Mouse (Mus musculus) spleen, adult 2 months (tissue): ENCODE results near the gene Baz1a. TPM values are rescaled to one million over a fixed set of nuclear protein-coding genes. Genes with fewer than 3 reads are reported as not detected.

Experiments
- DNase-seq, 2 experiments: peaks; one replicate each; pipeline versions ENCODE4 v3.0.0 to v3.0.0-alpha.2; 2012 to 2021; ENCODE audit warnings: low spot score in 2 of 2, low read depth in 1 of 2
- H3K27ac ChIP-seq: fragments of 200-500 bp; 2 replicates; pipeline ENCODE4 v1.5.1; 2012; ENCODE audit warnings: low read length, inconsistent platforms; ENCODE audit not compliant: insufficient read depth
- H3K27me3 ChIP-seq: fragments of 200-500 bp; 2 replicates; pipeline ENCODE4 v1.6.1; 2012; ENCODE audit warnings: mild to moderate bottlenecking, moderate library complexity, low read length, inconsistent platforms; ENCODE audit not compliant: control insufficient read depth, insufficient read depth
- H3K36me3 ChIP-seq: fragments of 200-500 bp; 2 replicates; pipeline ENCODE4 v1.6.1; 2012; ENCODE audit warnings: mild to moderate bottlenecking, low read length, inconsistent platforms; ENCODE audit not compliant: control insufficient read depth, insufficient read depth
- H3K4me1 ChIP-seq: fragments of 200-500 bp; 2 replicates; pipeline ENCODE4 v1.6.1; 2011; ENCODE audit warnings: inconsistent platforms; ENCODE audit not compliant: control insufficient read depth, insufficient read depth, insufficient read length
- H3K4me3 ChIP-seq: fragments of 200-500 bp; 2 replicates; pipeline ENCODE4 v1.5.1; 2011; ENCODE audit warnings: mild to moderate bottlenecking, inconsistent platforms; ENCODE audit not compliant: insufficient read depth, insufficient read length; ENCODE audit errors: extremely low read depth
- CTCF ChIP-seq: fragments of 200-500 bp; IDR thresholded peaks from 2 replicates; pipeline ENCODE4 v1.5.1; 2011; ENCODE audit warnings: mild to moderate bottlenecking, inconsistent platforms; ENCODE audit not compliant: insufficient read depth, insufficient read length, insufficient replicate concordance; ENCODE audit errors: extremely low read depth
- POLR2A ChIP-seq: fragments of 200-500 bp; IDR thresholded peaks from 2 replicates; pipeline ENCODE4 v1.6.1; 2011; ENCODE audit warnings: low read depth, low read length, inconsistent platforms
- WGBS: fragments of 180-500 bp; shearing (Covaris S2); methylation state at CpG from one replicate; pipeline ENCODE4 v1.1.7; 2018; 5-methylcytosine and 5-hydroxymethylcytosine counted together
- polyA plus RNA-seq: library from polyadenylated mRNA; depleted of rRNA; stranded (reverse); fragments of >200 nt; gene quantifications from 2 replicates; pipeline ENCODE4 v1.2.3, GENCODE M21; 2012

The Baz1a gene
- polyA plus RNA-seq, 1 experiment = 8.1 TPM

DNA sequence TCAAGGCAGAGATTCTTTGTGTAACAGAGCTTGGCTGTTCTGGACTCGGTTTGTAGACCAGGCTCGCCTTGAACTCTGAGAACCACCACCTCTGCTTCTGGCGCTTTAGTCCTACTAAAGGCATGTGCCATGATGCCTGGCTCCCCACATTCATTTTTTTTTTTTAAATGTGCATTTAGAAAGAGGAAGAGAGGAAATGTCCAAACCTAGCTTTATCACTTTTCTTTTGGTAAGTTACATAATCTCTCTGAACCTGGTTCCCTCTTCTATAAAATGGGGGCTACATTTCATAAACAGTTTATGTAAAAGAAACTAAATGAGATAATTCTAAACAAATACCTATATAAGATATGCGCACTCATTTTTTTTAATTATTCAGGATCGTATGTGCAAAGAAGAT lies 33.2 kb downstream of the Baz1a start:
- TF ChIP-seq POLR2A (no peak), CTCF (no peak)
- Histone ChIP-seq H3K36me3 (peaks cover 13% of the 10 kb centered on the region), H3K4me3 (no peak overlapping the region), H3K27ac (no peak overlapping the region), H3K27me3 (no peaks in the 10 kb centered on the region), H3K4me1 (peaks cover 2% of the 10 kb centered on the region; the same call in 1 of the 2 replicates)
- DNase-seq = no peak
- 84% methylated on average over 5 of the region's 5 CpGs for WGBS

DNA sequence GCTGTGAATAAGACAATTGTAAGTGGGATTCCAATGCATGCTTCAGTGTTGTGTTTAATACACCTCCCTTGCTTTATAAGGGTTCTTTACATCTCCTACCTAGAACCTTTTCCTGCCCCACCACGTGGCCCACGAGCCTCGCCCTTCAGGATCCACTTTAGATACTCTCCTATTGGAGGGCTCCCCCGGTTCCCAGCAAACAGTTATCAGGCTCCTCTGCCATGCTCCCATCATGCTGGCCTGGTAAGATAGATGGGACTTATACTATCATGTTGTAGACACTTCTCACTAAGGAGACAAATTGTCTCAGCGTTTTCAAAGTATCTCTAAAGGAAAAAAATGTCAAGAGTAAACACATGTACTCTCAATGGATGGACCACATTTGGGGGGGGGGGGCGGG lies 33.6 kb downstream of the Baz1a start:
- H3K4me1 ChIP-seq = peaks cover 2% of the 10 kb centered on the region; the same call in 1 of the 2 replicates
- H3K27me3 ChIP-seq = no peaks in the 10 kb centered on the region
- DNase-seq = no peak
- TF ChIP-seq CTCF (no peak), POLR2A (no peak)
- H3K4me3 ChIP-seq = no peak overlapping the region
- 78% methylated on average over 6 of the region's 6 CpGs for WGBS
- no peak overlapping the region for H3K27ac ChIP-seq
- H3K36me3 ChIP-seq = peaks cover 16% of the 10 kb centered on the region

DNA sequence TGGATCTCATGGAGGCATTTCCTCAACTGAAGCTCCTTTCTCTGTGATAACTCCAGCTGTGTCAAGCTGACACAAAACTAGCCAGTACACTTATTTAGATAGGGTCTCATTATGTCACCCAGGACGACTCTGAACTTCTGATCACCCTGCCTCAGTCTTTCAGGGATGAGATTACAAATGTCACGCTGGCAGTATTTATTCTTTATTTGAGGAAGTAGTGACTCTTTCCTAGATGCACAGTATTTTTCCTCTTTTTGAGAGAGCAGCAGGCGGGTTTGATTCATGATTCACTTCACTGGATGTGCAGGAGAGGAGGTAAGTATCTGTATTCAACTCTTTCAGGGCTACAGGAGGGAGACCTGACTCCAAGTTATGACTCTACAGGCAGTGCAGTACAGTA lies 45.1 kb downstream of the Baz1a start:
- no peak overlapping the region for H3K27ac ChIP-seq
- no peaks in the 10 kb centered on the region; the same call in 1 of the 2 replicates for H3K4me1 ChIP-seq
- H3K36me3 ChIP-seq = peaks cover 22% of the 10 kb centered on the region
- no peak for TF ChIP-seq POLR2A
- TF ChIP-seq CTCF = no peak
- 70% methylated on average over 3 of the region's 3 CpGs for WGBS
- H3K27me3 ChIP-seq = no peaks in the 10 kb centered on the region
- H3K4me3 ChIP-seq = no peak overlapping the region
- no peak for DNase-seq

DNA sequence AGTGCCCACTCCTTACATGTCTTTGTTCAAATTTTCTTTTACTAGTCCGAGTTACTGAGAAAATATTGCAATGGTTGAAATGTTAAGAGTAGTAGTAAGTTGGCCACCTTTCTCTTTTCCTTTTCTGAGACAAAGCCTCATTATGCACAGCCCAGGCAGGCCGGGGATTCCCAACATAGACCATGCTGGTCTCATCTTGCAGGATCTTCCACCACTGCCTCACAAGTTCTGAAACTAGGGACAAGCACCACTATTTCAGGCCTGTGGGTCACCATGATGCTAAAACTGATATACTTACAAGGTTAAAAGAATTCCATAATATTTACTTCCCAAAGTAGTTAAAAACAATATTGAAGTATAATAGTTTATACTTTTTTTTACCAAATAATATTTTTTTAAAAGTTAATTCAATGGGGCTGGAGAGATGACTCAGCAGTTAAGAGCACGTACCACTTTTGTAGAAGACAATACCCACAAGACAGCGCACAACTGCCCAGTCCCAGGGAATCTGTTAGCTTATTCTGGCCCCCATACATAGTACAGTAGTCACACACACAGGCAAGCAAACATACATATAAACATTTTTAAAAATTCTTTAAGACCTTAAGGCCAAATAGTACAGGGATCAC lies 48.5 kb downstream of the Baz1a start:
- Histone ChIP-seq H3K36me3 (peaks cover 13% of the 10 kb centered on the region), H3K27ac (no peak overlapping the region), H3K27me3 (no peaks in the 10 kb centered on the region), H3K4me3 (no peak overlapping the region), H3K4me1 (no peaks in the 10 kb centered on the region; the same call in 1 of the 2 replicates)
- WGBS = 94% methylated on average over 4 of the region's 4 CpGs
- TF ChIP-seq POLR2A (no peak), CTCF (no peak)
- no peak for DNase-seq

DNA sequence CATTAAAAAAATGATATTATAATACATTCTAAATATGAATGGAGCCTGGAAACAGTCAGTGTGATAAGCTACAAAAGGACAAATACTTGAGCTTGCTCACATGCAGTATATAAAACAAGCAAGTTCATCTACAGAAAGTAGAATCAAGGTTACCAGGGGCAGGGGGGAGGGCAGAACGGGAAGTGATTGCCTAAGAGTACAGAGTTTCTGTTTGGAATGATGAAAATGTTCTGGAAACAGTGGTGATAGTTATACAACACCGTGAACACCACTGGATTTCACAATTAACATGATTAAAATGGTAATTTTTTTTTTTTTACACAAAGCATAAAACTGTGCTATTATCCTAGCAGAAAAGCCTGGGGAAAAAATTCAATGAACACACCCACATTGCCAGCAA lies 54.6 kb downstream of the Baz1a start:
- no peak for DNase-seq
- Histone ChIP-seq H3K4me3 (no peak overlapping the region), H3K36me3 (peaks cover 7% of the 10 kb centered on the region), H3K4me1 (no peaks in the 10 kb centered on the region; the same call in 1 of the 2 replicates), H3K27ac (no peak overlapping the region), H3K27me3 (no peaks in the 10 kb centered on the region)
- TF ChIP-seq CTCF = no peak
- TF ChIP-seq POLR2A = no peak
- 54% methylated on average over 2 of the region's 2 CpGs for WGBS

DNA sequence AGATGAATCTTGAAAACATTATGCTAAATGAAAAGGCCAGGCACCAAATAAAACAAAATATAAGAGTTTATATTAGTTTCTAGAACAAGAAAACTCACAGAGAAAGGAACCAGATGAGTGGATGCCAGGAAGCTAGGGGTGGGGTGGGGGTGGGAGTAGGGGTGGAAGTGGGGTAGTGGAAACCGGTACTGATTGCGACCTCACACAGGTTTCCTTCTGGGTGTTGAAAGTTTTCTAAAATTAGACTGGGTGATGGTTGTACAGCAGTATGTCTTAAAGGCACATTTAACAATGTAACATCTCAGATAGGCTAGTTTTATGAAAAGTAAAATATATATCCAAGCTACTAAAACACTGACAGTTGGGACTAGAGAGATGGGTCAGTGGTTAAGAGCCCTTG lies 57.2 kb downstream of the Baz1a start:
- DNase-seq = no peak
- H3K4me1 ChIP-seq = no peaks in the 10 kb centered on the region; the same call in 1 of the 2 replicates
- TF ChIP-seq POLR2A (no peak), CTCF (no peak)
- peaks cover 13% of the 10 kb centered on the region for H3K36me3 ChIP-seq
- no peaks in the 10 kb centered on the region for H3K27me3 ChIP-seq
- no peak overlapping the region for H3K4me3 ChIP-seq
- WGBS = 13% methylated on average over 2 of the region's 2 CpGs
- H3K27ac ChIP-seq = no peak overlapping the region

DNA sequence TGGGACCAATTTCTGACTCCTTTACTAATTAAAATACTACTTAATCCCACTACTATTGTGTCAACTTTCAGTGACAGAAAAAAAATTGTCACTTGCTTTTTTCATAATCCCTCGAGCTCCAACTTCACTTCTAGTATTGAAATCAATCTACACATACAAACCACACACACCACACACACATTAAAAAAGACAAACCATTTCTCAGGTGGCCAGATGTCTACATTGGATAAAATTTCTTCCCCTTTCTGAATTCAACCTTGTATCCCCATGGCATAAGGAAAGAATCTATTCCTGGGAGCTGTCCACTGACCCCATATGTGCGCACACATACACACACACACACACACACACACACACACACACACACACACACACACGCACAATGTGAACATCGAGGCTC lies 57.7 kb downstream of the Baz1a start:
- 74% methylated on average over 4 of the region's 4 CpGs for WGBS
- Histone ChIP-seq H3K4me3 (no peak overlapping the region), H3K36me3 (peaks cover 15% of the 10 kb centered on the region), H3K27ac (no peak overlapping the region; the same call in 1 of the 2 replicates), H3K27me3 (no peaks in the 10 kb centered on the region), H3K4me1 (no peaks in the 10 kb centered on the region; the same call in 1 of the 2 replicates)
- no peak for DNase-seq
- TF ChIP-seq POLR2A (no peak), CTCF (no peak)
